Mouse (Mus musculus) small intestine, adult 2 months (tissue): ENCODE results near the gene Adipoq.

Experiments used
- CTCF ChIP-seq: fragments of 200-500 bp; IDR thresholded peaks from 2 replicates; pipeline ENCODE4 v1.5.1; 2012; ENCODE audit warnings: low read depth, mild to moderate bottlenecking, control low read depth, inconsistent platforms, low read length, moderate library complexity, mixed read lengths; ENCODE audit not compliant: insufficient replicate concordance, insufficient read length; ENCODE audit errors: extremely low read depth
- POLR2A ChIP-seq: fragments of 200-500 bp; IDR thresholded peaks from 2 replicates; pipeline ENCODE4 v1.6.1; 2012; ENCODE audit warnings: low read depth, mild to moderate bottlenecking, control low read depth, inconsistent platforms, low read length, moderate library complexity

- TF ChIP-seq CTCF (no peak), POLR2A (no peak)
These were observed 32.5 kb downstream of the Adipoq start for GRCm38 (mm10) chr16:23178796-23179195.
